Mouse (Mus musculus) bone marrow, adult 2 months (tissue): ENCODE data around the gene 2310050C09Rik.

Experiments used
- CTCF ChIP-seq: fragments of 200-500 bp; IDR thresholded peaks from 2 replicates; pipeline ENCODE4 v1.5.1; 2011; ENCODE audit warnings: low read length, control low read depth; ENCODE audit not compliant: control insufficient read depth, insufficient read depth
- POLR2A ChIP-seq: fragments of 200-500 bp; IDR thresholded peaks from 2 replicates; pipeline ENCODE4 v1.6.1; 2011; ENCODE audit warnings: low read depth, mild to moderate bottlenecking, control low read depth, low read length, borderline replicate concordance; ENCODE audit not compliant: control insufficient read depth

DNA sequence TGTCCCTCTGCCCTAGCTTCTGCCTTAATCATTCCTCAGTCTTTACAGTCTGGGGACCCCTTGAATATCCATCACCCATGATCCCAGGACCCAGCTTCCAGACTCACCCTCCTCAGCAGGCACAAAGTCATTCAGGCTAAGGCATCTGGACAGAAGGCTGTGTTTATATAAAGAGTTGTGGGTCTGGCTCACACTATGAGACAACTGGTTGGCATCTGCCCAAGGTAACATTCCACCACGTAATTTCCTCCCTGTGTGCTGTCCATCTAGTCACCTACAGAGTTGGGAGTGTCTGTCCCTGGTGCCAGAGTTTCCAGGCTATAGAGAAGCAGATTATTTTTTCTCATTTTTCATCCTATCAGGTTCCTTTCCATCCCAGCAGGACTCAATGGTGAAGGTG is 42.9 kb downstream of the 2310050C09Rik start, which contains the start of gene Kprp:
- no peak for TF ChIP-seq CTCF
- TF ChIP-seq POLR2A: no peak
